8 mouse cellular contexts compared by ENCODE assay signal in the genomic region with DNA sequence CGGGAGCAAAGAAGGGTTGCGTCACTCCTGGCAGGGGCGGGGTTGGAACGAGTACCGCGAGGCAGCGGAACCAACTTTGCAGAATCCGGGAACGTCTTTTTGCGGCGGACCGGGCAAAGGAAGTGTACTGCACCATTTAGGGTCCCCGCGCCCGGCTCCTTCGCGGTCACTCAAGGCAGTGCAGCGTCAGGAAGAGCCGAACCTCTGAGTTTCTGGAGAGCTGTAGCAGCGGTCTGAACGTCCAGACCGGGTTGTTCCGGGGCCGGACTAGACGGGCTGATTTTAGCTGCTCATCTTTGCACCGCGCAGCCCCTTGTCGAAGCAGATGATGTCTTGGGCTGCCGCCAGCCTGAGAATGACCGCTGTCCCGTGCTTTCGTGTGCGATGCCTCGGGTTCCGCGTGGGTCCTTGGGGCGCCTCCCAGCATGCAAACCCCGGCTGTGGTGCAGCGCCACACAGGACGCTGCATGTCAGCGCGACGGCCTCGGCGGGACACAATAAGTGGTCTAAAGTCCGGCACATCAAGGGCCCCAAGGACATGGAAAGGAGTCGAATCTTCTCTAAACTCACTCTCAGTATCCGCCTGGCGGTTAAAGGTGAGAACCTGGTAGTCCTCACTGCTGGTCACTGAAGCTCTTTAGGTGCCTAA. TPM values are rescaled to one million over a fixed set of nuclear protein-coding genes. Genes with fewer than 3 reads are reported as not detected.
A peak's percentile ranks its signal among the peaks of the same experiment; 100 is the strongest.
DNase-seq lines count a peak whose midpoint lies in the region; ATAC-seq lines count a peak whose summit lies in the region.

TSS of gene Taco1 (plus strand) at position 139 of the 649 bp plus-strand sequence.

- H3K4me3 ChIP-seq in hindbrain, embryonic 15.5 days, result peak within 1 kb of the TSS; percentile 81

- H3K9me3 ChIP-seq in hindbrain, embryonic 15.5 days, result no peaks in the 10 kb centered on the region

- peak within 1 kb of the TSS; percentile 88 for H3K9ac ChIP-seq in hindbrain, embryonic 15.5 days

- under 1% methylated on average over 49 of the region's 49 CpGs for WGBS in hindbrain, embryonic 15.5 days

- H3K4me1 ChIP-seq in hindbrain, embryonic 15.5 days (replicated peaks), result peaks cover 19% of the 10 kb centered on the region

- peak within 1 kb of the TSS; percentile 82 for H3K4me2 ChIP-seq in hindbrain, embryonic 15.5 days

- H3K36me3 ChIP-seq in hindbrain, embryonic 15.5 days, result no peaks in the 10 kb centered on the region

- peak; percentile 96 for ATAC-seq in hindbrain, embryonic 15.5 days (ENCODE audit: low FRiP score, low read depth)

- peak; percentile 92 for DNase-seq in T-cell, adult 2 months (ENCODE audit: low spot score)
- peak; percentile 95 to 97 for DNase-seq in cerebellum, postnatal 36 days
- DNase-seq in frontal cortex, postnatal 36 days (ENCODE audit: low spot score in 2 of 2), result peak; percentile 95 to 97
- DNase-seq in left cerebral cortex, adult 11 months (ENCODE audit: low spot score), result peak; percentile 87
- peak; percentile 95 to 96 for DNase-seq in lung, postnatal 4 days
- peak; percentile 86 for DNase-seq in retina, postnatal 7 days (ENCODE audit: low read depth, low spot score)
- DNase-seq in urinary bladder, adult 2 months (ENCODE audit: low spot score), result peak; percentile 88

- no peaks in the 10 kb centered on the region for H3K27me3 ChIP-seq in hindbrain, embryonic 15.5 days

- H3K27ac ChIP-seq in hindbrain, embryonic 15.5 days (replicated peaks), result peak within 1 kb of the TSS; percentile 89

RNA-seq across cellular contexts. Expression of gene Taco1, which starts in this region (rescaled TPM):
- 7.1 and 7.6 TPM in 2 replicates for polyA plus RNA-seq in hindbrain, embryonic 15.5 days (2015; fragmentation: Nextera tagmentation; extraction: Ambion mirVana)
- polyA plus RNA-seq in urinary bladder, adult 2 months (2012; rRNA removed), result 11.3 and 13.1 TPM in 2 replicates

Comparison
In these comparisons a context has a peak if more than half of its experiments do, and no peak if none do; other contexts are left out.
1. Peak in every context shown above with its lines: DNase-seq, ATAC-seq, H3K4me3 ChIP-seq and H3K27ac ChIP-seq.